ENCODE assay signal across 12 mouse cellular contexts in the genomic region with DNA sequence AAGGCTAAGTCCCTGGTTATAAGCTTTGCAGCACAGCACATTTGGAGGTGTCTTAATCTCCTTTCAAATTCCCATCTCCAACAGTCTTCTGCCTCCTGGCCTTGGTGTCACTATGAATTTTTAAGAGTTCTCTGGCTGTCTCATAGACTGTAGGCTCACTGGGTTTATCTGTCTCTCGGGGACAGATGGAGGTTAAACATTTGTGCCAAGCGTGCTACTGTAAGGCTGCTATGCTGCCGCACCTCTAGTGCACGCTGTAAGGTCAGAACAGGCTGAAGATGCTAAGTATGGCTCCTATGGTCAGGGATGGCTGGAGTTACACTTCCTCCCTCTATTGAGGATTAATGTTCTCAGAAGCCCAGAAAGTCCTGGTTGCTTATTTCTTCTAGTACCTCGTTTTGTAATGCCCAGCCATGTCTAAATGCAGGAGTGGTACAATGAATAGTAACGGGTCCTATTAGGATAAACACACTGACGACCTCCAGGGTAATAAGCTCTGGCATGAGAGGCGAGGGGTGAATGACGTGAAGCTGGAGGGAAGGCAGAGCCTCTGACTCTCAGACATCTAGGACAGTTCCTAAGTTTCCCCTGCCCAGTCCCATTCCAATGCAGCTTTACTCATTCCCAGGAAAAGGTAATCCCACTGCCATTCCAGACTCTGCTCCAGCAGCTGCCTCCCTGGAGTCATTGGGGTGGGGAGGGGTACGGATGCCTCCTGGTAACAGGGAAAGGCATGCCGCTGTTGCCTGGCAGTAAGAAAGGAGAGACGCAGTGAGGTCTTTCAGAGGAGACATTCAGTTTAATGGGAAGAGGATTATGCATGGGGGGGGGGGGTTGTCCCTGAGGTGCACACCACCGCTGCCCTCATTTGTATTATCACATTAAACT. TPM values are rescaled to one million over a fixed set of nuclear protein-coding genes. Genes with fewer than 3 reads are reported as not detected.
DNase-seq lines count a peak whose midpoint lies in the region; ATAC-seq and TF ChIP-seq lines count a peak whose summit lies in the region.
"Had no signal": no experiment of that assay in that cellular context is flagged by ENCODE, and none has a peak within 500 bp of the region (broad histone marks: within the 10 kb centered on the region; RNA-seq: fewer than 3 reads in every experiment).

No protein-coding gene starts in this region.

- 33% methylated on average over 13 of the region's 13 CpGs for WGBS in forebrain, embryonic 12.5 days
- WGBS in limb, embryonic 14.5 days: 45% methylated on average over 13 of the region's 13 CpGs
- 64% methylated on average over 13 of the region's 13 CpGs for WGBS in stomach, postnatal 0 days
- WGBS in lung, postnatal 0 days: 81% methylated on average over 13 of the region's 13 CpGs

- H3K4me1 ChIP-seq in forebrain, embryonic 12.5 days: peaks cover 49% of the 10 kb centered on the region
- peaks cover 26% of the 10 kb centered on the region for H3K4me1 ChIP-seq in limb, embryonic 14.5 days (ENCODE audit: control insufficient read depth, insufficient read depth, low read length)
- 0 out of 2 replicates have a peak, but pooled peaks cover 2% of the 10 kb centered on the region for H3K4me1 ChIP-seq in stomach, postnatal 0 days (replicated peaks; ENCODE audit: control insufficient read depth, insufficient read depth)
- no peaks in the 10 kb centered on the region; the same call in 1 of the 2 replicates for H3K4me1 ChIP-seq in lung, postnatal 0 days (ENCODE audit: insufficient read depth, low read depth, low read length)

- no peak for TF ChIP-seq POLR2A in limb, embryonic 14.5 days (IDR thresholded peaks at IDR 0.05; ENCODE audit: borderline replicate concordance, extremely low read depth, insufficient read depth, insufficient read length)

- peak overlapping the region; percentile 57 for H3K27ac ChIP-seq in forebrain, embryonic 12.5 days
- no peak overlapping the region for H3K27ac ChIP-seq in limb, embryonic 14.5 days (replicated peaks; ENCODE audit: low read depth, low read length)
- H3K27ac ChIP-seq in stomach, postnatal 0 days (replicated peaks): no peak overlapping the region
- H3K27ac ChIP-seq in lung, postnatal 0 days (ENCODE audit: low read length): no peak overlapping the region

- intact Hi-C loops in left cerebral cortex, postnatal 4 days (cut with DNase I): no loop called here

- H3K9me3 ChIP-seq in forebrain, embryonic 12.5 days: no peaks in the 10 kb centered on the region
- no peaks in the 10 kb centered on the region for H3K9me3 ChIP-seq in limb, embryonic 14.5 days (ENCODE audit: control insufficient read depth, low read length)
- no peaks in the 10 kb centered on the region for H3K9me3 ChIP-seq in stomach, postnatal 0 days (ENCODE audit: control insufficient read depth, low read length)
- no peaks in the 10 kb centered on the region for H3K9me3 ChIP-seq in lung, postnatal 0 days (ENCODE audit: low read length)
- H3K9me3 ChIP-seq: G1E had no signal

- H3K9ac ChIP-seq in forebrain, embryonic 12.5 days: no peak overlapping the region
- no peak overlapping the region for H3K9ac ChIP-seq in limb, embryonic 14.5 days (ENCODE audit: low read depth, low read length, severe bottlenecking)
- no peak overlapping the region for H3K9ac ChIP-seq in stomach, postnatal 0 days (ENCODE audit: low read length)
- H3K9ac ChIP-seq in lung, postnatal 0 days (replicated peaks; ENCODE audit: low read depth): no peak overlapping the region

- no peak for TF ChIP-seq CTCF in stomach, postnatal 0 days (IDR thresholded peaks at IDR 0.05; ENCODE audit: low read depth)
- no peak for TF ChIP-seq CTCF in lung, postnatal 0 days (IDR thresholded peaks at IDR 0.05)

- H3K4me2 ChIP-seq in forebrain, embryonic 12.5 days: peak overlapping the region; percentile 8; the same call in 1 of the 2 replicates
- H3K4me2 ChIP-seq in limb, embryonic 14.5 days (replicated peaks; ENCODE audit: low read depth, low read length, severe bottlenecking): 0 out of 2 replicates have a peak overlapping the region, but pooled peaks have one; percentile 5
- H3K4me2 ChIP-seq in stomach, postnatal 0 days (replicated peaks; ENCODE audit: low read depth): 0 out of 2 replicates have a peak overlapping the region, but pooled peaks have one; percentile 11
- no peak overlapping the region for H3K4me2 ChIP-seq in lung, postnatal 0 days (replicated peaks; ENCODE audit: low read depth, low read length)

- no peak for TF ChIP-seq EP300 in stomach, postnatal 0 days (optimal IDR thresholded peaks at IDR 0.05)
- TF ChIP-seq EP300 in lung, postnatal 0 days (IDR thresholded peaks at IDR 0.05): no peak

- no peaks in the 10 kb centered on the region; the same call in 1 of the 2 replicates for H3K36me3 ChIP-seq in forebrain, embryonic 12.5 days (replicated peaks)
- H3K36me3 ChIP-seq in limb, embryonic 14.5 days (ENCODE audit: control insufficient read depth, insufficient read depth, low read length): peaks cover 5% of the 10 kb centered on the region; the same call in 1 of the 2 replicates
- no peaks in the 10 kb centered on the region for H3K36me3 ChIP-seq in stomach, postnatal 0 days (ENCODE audit: control insufficient read depth, insufficient read depth, low read length)
- no peaks in the 10 kb centered on the region for H3K36me3 ChIP-seq in lung, postnatal 0 days (ENCODE audit: insufficient read depth, low read length)

- peak; percentile 49 for ATAC-seq in forebrain, embryonic 12.5 days (ENCODE audit: low FRiP score)
- peak; percentile 35; the same call in 1 of the 2 replicates for ATAC-seq in limb, embryonic 14.5 days (ENCODE audit: low FRiP score, low read depth)
- no peak for ATAC-seq in stomach, postnatal 0 days (ENCODE audit: low FRiP score, low TSS enrichment)
- ATAC-seq in lung, postnatal 0 days: no peak

- H3K27me3 ChIP-seq in forebrain, embryonic 12.5 days: no peaks in the 10 kb centered on the region
- H3K27me3 ChIP-seq in limb, embryonic 14.5 days (ENCODE audit: control insufficient read depth, insufficient read depth, low read length): no peaks in the 10 kb centered on the region
- no peaks in the 10 kb centered on the region for H3K27me3 ChIP-seq in stomach, postnatal 0 days (ENCODE audit: control insufficient read depth, insufficient read depth, low read length)
- H3K27me3 ChIP-seq in lung, postnatal 0 days (replicated peaks; ENCODE audit: insufficient read depth, low read length): no peaks in the 10 kb centered on the region

- no peak overlapping the region for H3K4me3 ChIP-seq in forebrain, embryonic 12.5 days (replicated peaks)
- H3K4me3 ChIP-seq in limb, embryonic 14.5 days (replicated peaks; ENCODE audit: low read length): no peak overlapping the region
- no peak overlapping the region for H3K4me3 ChIP-seq in stomach, postnatal 0 days (ENCODE audit: low read depth, low read length)
- H3K4me3 ChIP-seq in lung, postnatal 0 days (ENCODE audit: low read depth, low read length): no peak overlapping the region
- H3K4me3 ChIP-seq: left cerebral cortex, adult 2 months had no signal

- DNase-seq in left cerebral cortex, postnatal 4 days: peak; percentile 19
- no peak for DNase-seq in left cerebral cortex, adult 8-10 months (ENCODE audit: low spot score in 2 of 2)
- no peak for DNase-seq in limb, embryonic 14.5 days (ENCODE audit: low spot score)
- DNase-seq in stomach, postnatal 0 days (ENCODE audit: low spot score): no peak
- DNase-seq in lung, postnatal 10 days: no peak
- DNase-seq in spleen, postnatal 36 days (ENCODE audit: low spot score in 2 of 2): no peak
- no peak for DNase-seq in lung, postnatal 0 days (ENCODE audit: low spot score)
- DNase-seq: right cerebral cortex, postnatal 25 days; thymus, postnatal 4 days had no signal

RNA-seq across cellular contexts. Expression of a gene that starts 43.3 kb away (rescaled TPM):
- total RNA-seq in left cerebral cortex, postnatal 4 days (2021): 10 to 100 TPM; 58.2 to 59.7 TPM
- total RNA-seq in left cerebral cortex, adult 8-10 months (2022): 10 to 100 TPM; 49.4 to 54.6 (median 53.5) TPM
- 44.0 and 45.6 TPM in 2 replicates for polyA plus RNA-seq in forebrain, embryonic 12.5 days (2016; fragmentation: Nextera tagmentation; extraction: Ambion mirVana)
- polyA plus RNA-seq in limb, embryonic 14.5 days (2012; rRNA removed): 55.5 and 79.4 TPM in 2 replicates
- 40.7 and 45.4 TPM in 2 replicates for polyA plus RNA-seq in limb, embryonic 14.5 days (2014; fragmentation: Nextera tagmentation; extraction: Ambion mirVana)
- 22.6 and 27.4 TPM in 2 replicates for polyA plus RNA-seq in stomach, postnatal 0 days (2015; fragmentation: Nextera tagmentation; extraction: Ambion mirVana)
- 29.3 and 34.2 TPM in 2 replicates for polyA plus RNA-seq in lung, postnatal 0 days (2015; fragmentation: Nextera tagmentation; extraction: Ambion mirVana)

Comparison
In these comparisons a context has a peak if more than half of its experiments do, and no peak if none do; other contexts are left out.
1. ATAC-seq: peak in forebrain, embryonic 12.5 days (single experiment) and limb, embryonic 14.5 days (single experiment); none in stomach, postnatal 0 days (single experiment) and lung, postnatal 0 days (single experiment).